Mouse (Mus musculus) hindlimb bud, embryonic 11.5 days (tissue): ENCODE measurements around the gene Gcnt1.

ENCODE experiments used
- DNase-seq: peaks from one replicate; pipeline ENCODE4 v3.0.0-alpha.2; 2012; ENCODE audit warnings: low read depth, low spot score; ENCODE audit errors: extremely low spot score

Gene Gcnt1

DNA sequence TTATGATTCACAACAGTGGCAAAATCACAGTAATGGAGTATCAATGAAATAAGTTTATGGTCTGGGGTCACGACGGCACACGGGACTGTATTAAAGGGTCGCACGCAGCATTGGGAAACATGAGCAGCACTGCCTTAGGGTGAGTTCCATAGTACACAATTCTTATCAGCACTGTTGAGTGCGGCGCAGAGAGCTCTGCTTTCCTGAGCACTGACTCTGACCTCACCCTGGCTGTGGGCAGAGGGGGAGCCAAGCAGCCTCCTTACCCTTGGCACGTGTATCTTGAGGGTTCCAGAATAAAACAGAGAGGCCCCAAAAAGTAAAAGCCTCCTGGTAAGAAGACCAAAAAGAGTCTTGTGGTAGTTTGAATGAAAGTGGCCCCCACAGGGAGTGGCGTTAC, 4.1 kb downstream of the Gcnt1 start:
- no peak for DNase-seq

DNA sequence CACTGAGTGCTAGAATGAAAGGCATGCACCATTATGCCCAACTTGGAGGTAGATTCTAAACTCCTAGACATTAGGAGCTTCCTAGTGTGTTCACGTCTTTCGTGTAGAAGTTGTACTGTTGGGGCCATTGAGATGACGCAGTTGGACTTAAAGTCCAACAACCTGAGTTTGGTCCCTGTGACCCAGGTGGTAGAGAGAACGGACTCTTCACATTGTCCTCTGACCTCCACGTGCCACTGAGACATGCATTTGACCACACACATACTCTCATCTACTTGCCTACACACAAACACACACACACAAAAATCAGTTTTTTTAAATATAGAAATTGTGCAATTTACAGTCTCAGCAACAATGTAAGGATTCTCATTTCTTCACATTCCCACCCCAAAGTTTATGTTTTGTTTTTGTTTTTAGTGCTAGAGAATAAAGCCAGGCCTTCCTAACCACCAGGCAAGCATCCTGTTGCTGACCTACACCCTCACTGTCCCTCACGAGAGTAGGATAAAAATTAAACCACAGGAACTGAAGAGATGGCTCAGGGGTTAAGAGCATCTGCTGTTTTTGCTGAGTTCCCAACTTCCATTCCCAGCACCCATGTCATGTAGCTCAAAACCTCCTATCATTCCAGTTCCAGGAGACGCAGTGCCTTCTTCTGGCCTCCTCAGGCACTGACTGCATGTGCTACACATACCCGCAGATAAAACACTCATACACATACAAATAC, 6.1 kb downstream of the Gcnt1 start:
- no peak for DNase-seq

DNA sequence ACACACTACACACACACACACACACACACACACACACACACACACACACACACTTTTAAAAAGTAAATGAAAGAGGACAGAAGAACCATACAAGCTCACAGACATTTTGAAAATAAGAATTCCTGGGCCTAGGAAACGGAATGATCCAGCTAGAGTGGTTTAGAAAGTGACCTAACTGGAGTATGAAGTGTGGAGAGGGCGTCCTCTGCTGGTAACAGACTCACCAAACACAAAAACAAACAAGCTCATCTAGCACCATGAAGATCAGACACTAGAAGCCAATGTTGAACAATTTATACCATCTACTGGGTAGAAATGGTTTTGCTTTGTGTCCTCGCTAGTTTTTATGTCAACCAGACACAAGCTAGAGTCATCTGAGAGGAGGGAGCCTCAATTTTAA, 7.9 kb downstream of the Gcnt1 start:
- no peak for DNase-seq

GRCm38 (mm10) chr19:17361181-17361580, 11.5 kb downstream of the Gcnt1 start:
- no peak for DNase-seq

DNA sequence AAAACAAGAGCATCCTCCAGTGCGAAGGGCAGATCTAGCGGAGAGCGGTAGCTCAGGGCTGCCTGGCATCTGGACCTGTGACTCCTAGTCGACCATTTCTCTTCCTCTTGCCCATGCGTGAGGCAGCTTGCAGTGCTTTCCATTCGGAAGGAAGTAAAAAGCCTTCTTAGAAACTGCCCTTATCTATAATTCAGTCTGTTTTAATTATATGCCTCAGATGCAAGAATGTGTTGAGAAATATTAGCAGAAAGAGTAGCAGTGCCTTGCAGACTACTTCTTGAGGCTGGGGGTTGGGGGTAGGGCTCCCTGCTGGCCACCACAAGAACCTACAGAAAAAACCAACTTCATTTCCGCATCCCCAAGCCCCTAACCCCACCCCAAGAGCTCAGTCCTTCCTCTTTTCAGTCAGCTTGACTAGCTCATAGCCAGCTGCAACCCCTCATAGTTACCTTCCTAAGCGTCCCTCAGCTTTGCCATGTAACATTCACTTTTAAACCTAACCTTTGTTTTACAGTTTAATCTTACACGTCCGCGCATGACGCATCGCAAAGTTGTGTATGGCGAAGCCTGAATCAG, 13.2 kb downstream of the Gcnt1 start:
- DNase-seq: no peak

DNA sequence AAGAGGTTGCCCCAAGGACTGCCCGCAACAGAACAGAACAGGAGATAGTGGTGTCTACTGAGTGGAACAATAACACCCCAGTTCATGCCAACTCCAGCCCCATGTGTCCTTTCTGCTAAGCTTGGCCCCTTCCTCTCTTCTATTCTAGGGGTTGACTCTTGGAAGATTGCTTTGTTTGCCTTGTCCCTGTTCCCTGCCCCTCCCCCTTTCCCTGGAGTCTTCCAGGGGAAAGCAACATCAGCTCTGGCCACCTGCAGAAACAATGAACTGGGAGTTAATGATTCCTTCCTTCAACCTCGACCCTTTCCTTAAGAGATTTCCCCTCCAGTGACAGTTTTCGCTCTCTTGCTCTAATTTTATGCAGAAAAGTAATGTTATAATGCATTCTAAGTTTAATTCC, 15.3 kb downstream of the Gcnt1 start:
- DNase-seq: no peak

DNA sequence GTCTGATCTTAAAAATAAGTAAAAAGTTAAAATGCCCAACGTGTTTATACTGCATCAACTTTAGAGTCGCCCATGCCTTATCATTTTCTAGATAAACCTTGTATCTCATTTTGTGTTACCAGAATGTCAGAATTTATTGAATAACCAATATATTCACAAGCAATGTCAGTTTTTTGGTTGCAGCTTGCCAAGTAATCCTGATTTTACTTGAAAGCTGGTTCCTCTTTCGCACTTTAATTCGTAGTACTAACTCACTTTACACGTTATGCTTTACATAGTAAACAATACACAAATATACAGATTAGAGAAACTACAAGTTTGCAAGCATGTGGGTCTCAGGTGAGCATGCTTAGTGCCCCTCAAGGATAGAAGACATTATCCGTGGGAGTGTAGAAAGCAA, 15.7 kb downstream of the Gcnt1 start:
- no peak for DNase-seq

DNA sequence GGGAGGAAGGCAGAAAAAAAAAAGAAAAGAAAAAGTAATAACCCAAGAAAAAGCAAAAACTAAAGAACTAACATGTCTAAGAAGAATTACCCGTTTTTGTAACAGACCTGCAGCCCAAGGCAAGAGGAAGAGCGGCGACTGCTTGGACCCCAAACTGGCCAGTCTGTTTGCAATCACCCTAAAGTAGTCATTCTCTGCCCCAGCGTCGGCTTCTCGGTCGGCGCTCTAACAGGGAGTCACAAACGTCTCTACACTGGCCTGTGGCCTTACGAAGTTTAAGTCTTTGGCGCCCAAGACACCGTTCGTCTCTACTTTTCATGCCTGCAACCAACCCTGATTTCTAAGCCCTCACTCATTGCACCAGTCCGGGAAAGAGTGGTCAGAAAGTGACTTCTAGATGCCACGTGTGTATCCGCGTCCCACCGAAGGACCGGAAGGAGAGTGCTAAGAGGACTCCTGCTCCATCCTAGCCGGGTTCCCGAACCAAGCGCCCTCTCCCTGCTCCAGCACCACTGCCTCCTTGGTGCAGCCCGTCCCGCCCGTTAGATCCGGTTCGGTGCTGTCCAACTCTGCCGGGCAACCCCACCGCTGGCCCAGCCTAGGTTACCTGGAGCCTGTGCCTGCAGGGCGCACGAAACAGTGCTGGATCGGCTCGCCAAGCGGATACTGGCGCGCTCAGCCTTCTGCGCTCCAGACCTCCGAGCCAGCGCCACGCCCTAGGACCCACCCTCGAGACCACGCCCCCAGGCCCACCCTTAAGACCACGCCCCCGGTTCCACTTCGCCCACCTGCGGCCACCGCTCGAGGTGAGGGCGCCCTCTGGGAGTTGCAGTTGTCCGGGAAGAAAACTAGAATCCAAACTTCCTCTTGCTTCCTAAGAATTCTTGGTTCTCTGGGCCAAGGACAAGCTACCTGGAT, 16.4 kb downstream of the Gcnt1 start:
- no peak for DNase-seq

- DNase-seq: no peak
Observed at GRCm38 (mm10) chr19:17355361-17355760, 17.3 kb downstream of the Gcnt1 start.

GRCm38 (mm10) chr19:17354797-17355196, 17.8 kb downstream of the Gcnt1 start:
- no peak for DNase-seq

DNA sequence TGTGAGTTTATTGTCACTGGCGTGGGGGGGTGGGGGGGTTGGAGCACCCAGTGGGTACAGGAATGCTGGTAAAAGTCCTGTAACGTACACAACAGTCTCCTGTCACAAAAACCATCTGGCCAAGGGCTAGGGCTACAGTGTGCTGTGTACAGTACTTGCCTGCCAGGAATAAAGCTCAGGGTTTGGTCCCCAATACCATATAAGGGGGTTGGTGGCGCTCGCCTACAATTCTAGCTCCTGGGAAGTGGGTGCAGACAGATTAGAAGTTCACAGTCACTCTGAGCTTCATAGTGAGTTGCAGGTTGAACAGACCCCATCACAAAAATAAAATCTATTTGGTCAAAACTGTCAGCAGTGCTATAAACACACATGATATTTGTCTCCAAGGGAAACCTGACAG, 18.3 kb downstream of the Gcnt1 start:
- no peak for DNase-seq

DNA sequence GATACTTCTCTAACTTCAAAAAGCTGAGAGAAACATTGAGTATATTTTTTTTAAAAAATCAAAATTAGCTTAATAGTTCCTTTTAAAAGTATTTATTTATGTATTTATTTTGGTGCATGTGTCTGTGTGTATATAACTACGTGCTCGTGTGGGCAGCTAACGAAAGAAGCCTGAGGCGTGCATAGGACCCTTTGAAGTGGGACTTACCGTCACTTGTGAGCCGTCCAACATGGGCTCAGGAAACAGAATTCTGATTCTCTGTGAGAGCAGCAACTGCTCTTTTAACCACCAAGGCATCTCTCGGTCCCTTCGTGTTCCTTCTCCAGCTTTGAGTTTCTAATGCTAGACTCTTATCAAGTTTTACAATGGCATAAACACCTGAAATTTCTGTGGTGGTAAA, 18.9 kb downstream of the Gcnt1 start:
- no peak for DNase-seq

DNA sequence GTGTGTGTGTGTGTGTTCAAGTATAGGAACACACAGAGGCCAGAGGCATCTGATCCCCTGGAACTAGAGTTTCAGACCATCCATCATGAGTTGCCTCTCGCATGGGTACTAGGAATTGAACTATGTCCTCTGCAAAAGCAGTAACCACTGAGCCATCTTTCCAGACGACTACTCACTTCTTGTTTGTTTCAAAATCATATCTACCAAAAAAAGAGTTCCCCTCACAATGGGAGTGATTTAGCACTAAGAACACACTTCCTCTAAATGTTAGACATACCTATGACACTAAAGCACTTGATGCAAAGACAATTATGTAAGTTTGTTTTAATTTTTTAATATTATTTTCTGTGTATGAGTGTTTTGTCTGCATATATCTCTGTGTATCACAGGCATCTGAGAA, 24.8 kb downstream of the Gcnt1 start:
- no peak for DNase-seq

GRCm38 (mm10) chr19:17346716-17347474, 25.7 kb downstream of the Gcnt1 start:
- no peak for DNase-seq

GRCm38 (mm10) chr19:17344881-17345280, 27.8 kb downstream of the Gcnt1 start:
- no peak for DNase-seq

DNA sequence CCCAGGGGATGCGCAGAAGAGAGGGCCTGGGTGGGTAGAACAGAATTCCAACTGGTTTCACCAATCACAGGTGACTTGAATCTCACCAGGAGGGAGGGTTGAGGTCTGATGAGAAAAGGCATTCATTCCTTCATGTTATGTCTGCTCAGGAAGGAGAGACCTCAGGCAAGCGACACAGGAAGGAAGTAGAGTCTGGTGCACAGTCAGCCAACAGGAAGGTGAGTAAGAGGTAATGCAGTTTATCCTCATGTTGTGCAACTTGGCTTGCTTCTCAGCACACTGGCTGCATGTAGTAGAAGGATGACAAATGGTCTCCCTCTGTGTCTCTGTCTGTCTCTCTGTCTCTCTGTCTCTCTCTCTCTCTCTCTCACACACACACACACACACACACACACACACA, 33.1 kb downstream of the Gcnt1 start:
- DNase-seq: no peak

DNA sequence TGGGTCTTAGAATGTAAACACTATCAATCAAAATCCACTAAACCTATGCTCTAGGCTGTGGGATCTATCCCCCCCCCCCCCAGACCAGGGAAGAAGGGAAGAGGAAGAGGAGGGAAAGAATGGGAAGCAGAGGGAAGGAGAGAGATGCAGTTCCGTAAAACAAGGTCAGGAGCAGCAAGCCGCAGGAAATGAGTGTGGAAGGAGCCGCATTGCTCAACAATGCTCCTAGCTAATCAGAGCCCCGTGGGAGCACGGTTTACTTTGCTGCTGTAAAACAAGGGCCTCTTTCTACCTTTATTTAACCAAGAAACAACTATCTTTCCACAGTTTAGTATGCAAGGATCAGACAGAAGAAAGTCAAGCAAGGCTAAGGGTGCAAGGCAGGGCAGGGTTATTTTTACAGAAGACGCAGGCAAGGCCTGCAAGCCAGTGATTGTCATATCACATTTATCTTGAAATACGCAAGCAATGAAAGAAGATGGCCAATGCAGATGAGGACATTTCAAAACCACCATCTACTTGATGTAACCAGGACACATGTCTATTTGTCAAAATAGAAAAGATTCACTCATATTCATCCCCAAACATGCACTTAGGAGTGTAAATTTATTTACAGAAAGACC, 35.5 kb downstream of the Gcnt1 start:
- no peak for DNase-seq

GRCm38 (mm10) chr19:17336646-17337045, 36.0 kb downstream of the Gcnt1 start:
- DNase-seq: no peak

- DNase-seq: no peak
Observed at GRCm38 (mm10) chr19:17334644-17335333, 37.9 kb downstream of the Gcnt1 start.

DNA sequence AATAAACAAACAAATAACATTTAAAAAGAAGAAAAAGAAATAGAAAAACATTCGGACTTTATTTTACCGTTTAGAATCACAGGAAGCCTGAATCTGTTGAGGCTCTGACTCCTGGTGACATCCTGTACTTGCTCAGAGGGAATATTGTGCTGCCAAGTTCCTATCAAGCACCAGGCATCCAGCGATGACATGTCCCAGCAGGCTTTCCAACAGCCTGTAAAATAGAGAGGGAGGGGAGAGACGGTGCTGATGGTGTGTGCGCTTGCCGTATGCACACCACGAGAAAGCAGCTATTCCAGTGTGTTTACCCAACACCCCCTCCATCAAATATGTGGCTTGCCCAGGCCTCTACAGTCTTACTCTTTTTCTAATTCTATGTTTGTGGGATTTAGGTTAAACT, 39.6 kb downstream of the Gcnt1 start:
- DNase-seq: no peak
